Mouse (Mus musculus): ENCODE measurements around the gene Gm43191. TPM values are rescaled to one million over a fixed set of nuclear protein-coding genes. Genes with fewer than 3 reads are reported as not detected.
"Not testable (repeated sequence)": the region's sequence is repeated elsewhere in the genome, so short reads cannot be mapped to it uniquely, and the experiment has no call there.

Gm43191 gene
- polyA plus RNA-seq, 1 experiment from 2014 or later = not detected

DNA sequence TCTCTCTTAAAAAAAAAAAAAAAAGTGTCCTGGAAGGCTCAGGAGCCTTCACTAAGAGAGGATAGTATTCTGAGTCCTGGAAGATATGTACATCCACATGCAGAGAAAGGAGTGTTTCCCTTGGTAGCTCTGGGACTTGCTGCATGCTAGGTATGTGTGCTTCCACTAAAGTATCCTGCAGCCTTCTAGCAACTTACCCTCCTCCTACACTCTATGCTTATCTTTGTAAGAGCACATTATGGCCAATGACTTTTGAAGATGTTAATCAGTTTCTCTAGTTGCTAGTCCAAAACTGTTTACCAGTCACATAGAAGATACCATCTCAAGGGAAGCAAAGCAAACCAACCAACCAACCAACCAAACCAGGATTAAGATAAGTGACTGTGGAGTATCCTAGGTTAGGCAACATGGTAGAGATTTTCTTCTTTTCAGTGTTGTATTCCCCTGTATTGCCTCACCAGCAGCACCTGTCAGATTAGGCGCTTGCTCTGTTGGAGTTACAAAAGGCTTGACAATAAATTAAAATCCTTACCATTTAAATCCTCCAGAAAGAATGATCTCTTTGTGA, 24.7 kb upstream of the Gm43191 start:
- ATAC-seq (ENCODE audit: extremely low read depth, insufficient number of reproducible peaks, low FRiP score, low TSS enrichment) = no peak
- peaks cover 9% of the 10 kb centered on the region for H3K4me1 ChIP-seq
- 97% methylated on average over 1 of the region's 1 CpGs for WGBS

DNA sequence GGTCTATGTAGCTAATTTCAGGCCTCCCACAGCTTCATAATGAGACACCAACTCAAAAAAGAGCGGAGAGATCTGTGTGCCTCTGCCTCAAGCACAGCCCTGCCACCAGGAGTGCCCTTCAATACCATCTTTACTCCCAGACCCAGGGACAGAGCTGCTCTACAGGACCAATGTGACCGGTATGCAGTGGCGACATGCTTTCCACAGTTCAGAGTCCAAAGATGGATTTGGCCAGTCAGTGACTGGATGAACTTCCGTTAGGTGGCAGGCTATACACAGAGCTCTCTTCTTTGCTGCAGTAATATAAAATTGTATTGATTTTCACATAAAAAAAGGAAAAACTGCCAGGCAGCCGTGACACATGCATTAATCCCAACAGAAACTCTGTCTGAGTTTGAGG, 22.8 kb upstream of the Gm43191 start:
- ATAC-seq (ENCODE audit: extremely low read depth, insufficient number of reproducible peaks, low FRiP score, low TSS enrichment) = no peak
- Histone ChIP-seq H3K27ac (replicated peaks) (no peak overlapping the region), H3K36me3 (peaks cover 18% of the 10 kb centered on the region), H3K4me1 (peaks cover 7% of the 10 kb centered on the region), H3K4me3 (no peak overlapping the region), H3K27me3 (replicated peaks) (no peaks in the 10 kb centered on the region), H3K9me3 (no peaks in the 10 kb centered on the region), H3K9ac (no peak overlapping the region), H3K4me2 (no peak overlapping the region)
- WGBS = 88% methylated on average over 5 of the region's 5 CpGs

More for the DNA sequence above, 24.7 kb upstream of the Gm43191 start:
- H3K9me3 ChIP-seq = no peaks in the 10 kb centered on the region
- no peak overlapping the region for H3K27ac ChIP-seq (replicated peaks)
- peaks cover 18% of the 10 kb centered on the region for H3K36me3 ChIP-seq
- H3K27me3 ChIP-seq (replicated peaks) = no peaks in the 10 kb centered on the region
- H3K4me2 ChIP-seq = no peak overlapping the region
- H3K4me3 ChIP-seq = no peak overlapping the region
- no peak overlapping the region for H3K9ac ChIP-seq

DNA sequence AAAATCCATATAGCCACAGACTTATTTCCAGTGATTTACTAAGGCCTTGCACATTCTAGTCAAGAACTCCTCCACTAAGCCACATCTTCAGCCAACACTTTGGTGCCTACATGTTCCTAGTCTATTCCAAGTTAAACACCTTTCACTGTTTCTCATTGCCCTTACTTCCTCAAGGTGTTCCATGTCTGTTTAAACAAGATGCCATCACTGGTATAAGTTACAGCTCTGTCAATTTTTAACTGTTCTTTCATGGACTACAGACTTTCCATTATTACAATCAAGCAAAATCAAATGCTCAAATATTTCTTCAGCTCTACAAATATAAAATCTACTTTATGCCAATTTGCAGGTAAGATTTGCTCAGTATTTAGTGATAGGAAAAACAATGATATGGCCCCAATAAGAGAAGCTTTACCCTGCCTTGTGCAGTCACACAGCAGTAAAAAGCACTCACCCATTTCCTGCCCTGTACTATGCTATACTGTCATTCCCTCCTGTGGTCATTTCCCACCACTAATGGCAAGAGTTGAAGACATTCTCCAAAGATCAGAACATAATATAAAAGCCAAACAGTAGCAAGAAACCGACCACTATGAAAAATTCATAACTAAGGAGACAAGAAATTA, 21.7 kb upstream of the Gm43191 start:
- Histone ChIP-seq H3K4me3 (no peak overlapping the region), H3K9me3 (no peaks in the 10 kb centered on the region), H3K4me1 (peaks cover 10% of the 10 kb centered on the region), H3K27me3 (replicated peaks) (no peaks in the 10 kb centered on the region), H3K9ac (no peak overlapping the region), H3K36me3 (peaks cover 18% of the 10 kb centered on the region), H3K27ac (replicated peaks) (no peak overlapping the region), H3K4me2 (no peak overlapping the region)
- ATAC-seq (ENCODE audit: extremely low read depth, insufficient number of reproducible peaks, low FRiP score, low TSS enrichment) = no peak
- WGBS = 81% methylated on average over 1 of the region's 1 CpGs

DNA sequence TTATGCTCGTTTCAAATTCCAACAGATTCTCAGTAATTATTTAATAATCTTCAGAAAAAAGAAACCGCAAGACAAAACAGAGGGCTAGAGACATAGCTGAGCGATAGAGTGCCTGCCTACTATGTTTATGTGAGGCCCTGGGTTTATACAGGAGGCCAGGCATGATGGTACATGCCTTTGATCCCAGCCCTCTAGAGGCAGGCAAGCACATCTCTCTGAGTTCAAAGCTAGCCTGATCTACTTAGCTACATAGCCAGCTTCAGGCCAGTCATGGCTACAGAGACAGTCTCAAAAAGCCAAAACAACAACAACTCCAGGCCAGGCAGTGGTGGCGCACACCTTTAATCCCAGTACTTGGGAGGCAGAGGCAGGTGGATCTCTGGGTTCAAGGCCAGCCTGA, 20.5 kb upstream of the Gm43191 start:
- WGBS = 94% methylated on average over 4 of the region's 4 CpGs
- peaks cover 12% of the 10 kb centered on the region for H3K36me3 ChIP-seq
- ATAC-seq (ENCODE audit: extremely low read depth, insufficient number of reproducible peaks, low FRiP score, low TSS enrichment) = no peak
- no peaks in the 10 kb centered on the region for H3K27me3 ChIP-seq (replicated peaks)
- H3K4me1 ChIP-seq = peaks cover 10% of the 10 kb centered on the region
- H3K4me2 ChIP-seq = no peak overlapping the region
- H3K9ac ChIP-seq = no peak overlapping the region
- no peaks in the 10 kb centered on the region for H3K9me3 ChIP-seq
- H3K4me3 ChIP-seq = no peak overlapping the region
- H3K27ac ChIP-seq (replicated peaks) = no peak overlapping the region

DNA sequence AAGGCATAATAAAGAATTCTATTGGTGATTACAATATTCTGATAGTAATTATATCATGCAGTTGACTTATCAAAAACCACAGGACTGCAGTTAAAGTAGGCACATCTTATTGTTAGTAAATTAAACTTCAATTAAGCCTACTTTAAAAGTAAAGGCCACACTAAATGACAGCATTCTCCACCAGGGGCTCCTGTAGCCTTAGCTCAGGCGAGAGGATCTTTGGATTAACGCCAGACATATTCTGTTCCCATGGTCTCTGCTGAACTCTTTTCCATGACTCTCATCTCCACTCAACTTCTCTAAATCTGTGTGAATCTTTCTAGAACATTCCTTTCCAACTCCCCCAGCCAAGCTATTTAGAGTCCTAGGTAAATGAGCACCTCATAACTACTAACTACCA, 17.7 kb upstream of the Gm43191 start:
- no peak for ATAC-seq (ENCODE audit: extremely low read depth, insufficient number of reproducible peaks, low FRiP score, low TSS enrichment)
- WGBS = 40% methylated on average over 2 of the region's 2 CpGs
- H3K9ac ChIP-seq = no peak overlapping the region
- no peak overlapping the region for H3K4me3 ChIP-seq
- peaks cover 5% of the 10 kb centered on the region for H3K36me3 ChIP-seq
- peak overlapping the region; percentile 45; the same call in 1 of the 2 replicates for H3K27ac ChIP-seq (replicated peaks)
- H3K4me2 ChIP-seq = no peak overlapping the region
- H3K4me1 ChIP-seq = peaks cover 10% of the 10 kb centered on the region
- H3K9me3 ChIP-seq = no peaks in the 10 kb centered on the region
- no peaks in the 10 kb centered on the region for H3K27me3 ChIP-seq (replicated peaks)

DNA sequence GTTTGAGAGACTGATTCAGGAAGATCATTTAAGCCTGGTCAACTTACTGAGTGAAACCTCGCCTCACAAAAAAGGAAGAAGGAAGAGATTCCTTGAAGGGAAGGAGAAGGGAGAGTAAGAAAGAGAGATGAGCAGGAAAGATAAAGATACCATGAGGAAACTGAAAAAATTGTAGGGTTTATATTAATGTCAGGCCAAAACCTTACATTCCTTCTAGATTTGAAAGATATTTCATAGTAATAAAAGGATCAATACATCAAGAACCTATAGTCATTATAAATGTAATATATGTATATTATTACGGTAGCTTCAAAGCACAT, 14.6 kb upstream of the Gm43191 start:
- Histone ChIP-seq H3K36me3 (peaks cover 17% of the 10 kb centered on the region), H3K27me3 (replicated peaks) (no peaks in the 10 kb centered on the region), H3K4me1 (peaks cover 10% of the 10 kb centered on the region), H3K4me2 (no peak overlapping the region), H3K27ac (replicated peaks) (no peak overlapping the region), H3K4me3 (no peak overlapping the region), H3K9me3 (no peaks in the 10 kb centered on the region), H3K9ac (no peak overlapping the region)
- no peak for ATAC-seq (ENCODE audit: extremely low read depth, insufficient number of reproducible peaks, low FRiP score, low TSS enrichment)
- 81% methylated on average over 2 of the region's 2 CpGs for WGBS

DNA sequence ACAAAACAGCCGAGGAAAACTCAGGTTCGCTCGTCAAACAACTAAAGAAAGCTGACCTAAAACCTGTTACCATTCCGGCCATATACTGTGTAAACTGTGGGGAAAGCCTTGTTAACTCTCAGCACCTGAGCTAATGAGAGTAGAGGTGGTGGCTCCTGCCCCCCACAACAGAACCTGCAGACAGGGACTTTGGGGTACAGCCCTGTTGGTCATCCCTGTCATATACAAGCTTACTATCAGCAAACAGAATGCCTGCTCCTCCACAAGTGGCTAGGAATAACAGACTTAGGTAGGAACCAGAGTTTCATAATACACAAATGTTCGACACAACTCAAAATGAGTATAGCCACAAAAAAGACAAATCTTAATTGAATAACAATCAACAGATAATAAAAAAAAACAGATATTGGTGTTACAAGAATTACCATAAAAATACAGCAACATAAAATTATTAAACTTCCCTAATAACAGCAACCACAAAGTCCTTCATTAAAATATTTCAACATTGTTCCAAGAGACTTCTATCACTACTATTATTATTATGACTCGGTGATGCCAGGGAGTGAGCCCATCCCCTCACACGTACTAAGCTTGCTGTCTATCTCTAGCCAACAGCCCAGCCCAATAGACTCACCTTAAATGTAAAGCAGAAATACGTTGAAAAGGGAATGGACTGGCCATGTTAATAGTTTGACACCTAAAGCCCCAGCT, 14.1 kb upstream of the Gm43191 start:
- H3K4me2 ChIP-seq = no peak overlapping the region; the same call in 1 of the 2 replicates
- peaks cover 10% of the 10 kb centered on the region for H3K4me1 ChIP-seq
- ATAC-seq (ENCODE audit: extremely low read depth, insufficient number of reproducible peaks, low FRiP score, low TSS enrichment) = no peak
- H3K9ac ChIP-seq = no peak overlapping the region
- no peak overlapping the region for H3K4me3 ChIP-seq
- no peaks in the 10 kb centered on the region for H3K27me3 ChIP-seq (replicated peaks)
- H3K27ac ChIP-seq (replicated peaks) = no peak overlapping the region
- 78% methylated on average over 8 of the region's 8 CpGs for WGBS
- H3K36me3 ChIP-seq = peaks cover 21% of the 10 kb centered on the region
- no peaks in the 10 kb centered on the region for H3K9me3 ChIP-seq

DNA sequence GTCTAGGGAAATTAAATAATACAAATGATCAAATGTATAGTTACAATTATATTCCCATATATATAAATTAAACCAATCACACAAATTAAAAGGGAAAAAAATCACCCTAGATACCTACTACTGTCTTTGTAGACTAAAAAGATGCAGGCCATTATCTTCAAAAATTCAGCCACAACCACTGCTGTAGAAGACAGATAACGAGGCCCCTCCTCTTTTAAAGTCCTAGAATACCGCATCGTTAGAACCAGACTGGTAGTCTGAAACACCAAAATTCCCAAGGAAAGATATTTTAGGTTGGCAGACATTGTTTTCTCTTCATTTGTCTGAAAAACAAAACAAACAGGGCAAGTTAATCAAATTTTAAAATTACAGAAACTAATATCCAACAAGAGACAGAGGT, 13.3 kb upstream of the Gm43191 start:
- no peak overlapping the region for H3K4me3 ChIP-seq
- no peak for ATAC-seq (ENCODE audit: extremely low read depth, insufficient number of reproducible peaks, low FRiP score, low TSS enrichment)
- 67% methylated on average over 3 of the region's 3 CpGs for WGBS
- H3K27ac ChIP-seq (replicated peaks) = no peak overlapping the region
- no peaks in the 10 kb centered on the region for H3K27me3 ChIP-seq (replicated peaks)
- H3K4me1 ChIP-seq = peaks cover 7% of the 10 kb centered on the region
- peaks cover 21% of the 10 kb centered on the region for H3K36me3 ChIP-seq
- H3K4me2 ChIP-seq = peak overlapping the region; percentile 21; the same call in 1 of the 2 replicates
- H3K9me3 ChIP-seq = no peaks in the 10 kb centered on the region
- no peak overlapping the region for H3K9ac ChIP-seq

DNA sequence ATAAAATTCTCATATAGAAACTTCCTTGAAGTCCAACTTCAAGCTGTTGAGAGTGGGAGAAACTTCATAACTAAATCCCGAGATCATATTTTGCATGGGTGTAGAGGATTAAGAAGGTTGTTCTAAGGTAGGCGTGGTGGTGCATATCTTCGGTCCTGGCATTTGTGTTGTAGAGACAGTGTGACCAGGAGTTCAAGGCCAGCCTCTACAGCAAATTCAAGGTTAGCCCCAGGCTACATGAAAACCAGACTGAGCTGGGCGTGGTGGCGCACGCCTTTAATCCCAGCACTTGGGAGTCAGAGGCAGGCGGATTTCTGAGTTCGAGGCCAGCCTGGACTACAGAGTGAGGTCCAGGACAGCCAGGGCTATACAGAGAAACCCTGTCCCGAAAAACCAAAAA, 16.8 kb downstream of the Gm43191 start:
- H3K27me3 ChIP-seq (replicated peaks); ATAC-seq (ENCODE audit: extremely low read depth, insufficient number of reproducible peaks, low FRiP score, low TSS enrichment); H3K9ac ChIP-seq; H3K4me3 ChIP-seq; H3K4me2 ChIP-seq; H3K9me3 ChIP-seq; H3K27ac ChIP-seq (replicated peaks): not testable (repeated sequence)
- WGBS = 90% methylated on average over 9 of the region's 9 CpGs
- Histone ChIP-seq H3K4me1 (peaks cover 32% of the 10 kb centered on the region), H3K36me3 (peaks cover 17% of the 10 kb centered on the region)

DNA sequence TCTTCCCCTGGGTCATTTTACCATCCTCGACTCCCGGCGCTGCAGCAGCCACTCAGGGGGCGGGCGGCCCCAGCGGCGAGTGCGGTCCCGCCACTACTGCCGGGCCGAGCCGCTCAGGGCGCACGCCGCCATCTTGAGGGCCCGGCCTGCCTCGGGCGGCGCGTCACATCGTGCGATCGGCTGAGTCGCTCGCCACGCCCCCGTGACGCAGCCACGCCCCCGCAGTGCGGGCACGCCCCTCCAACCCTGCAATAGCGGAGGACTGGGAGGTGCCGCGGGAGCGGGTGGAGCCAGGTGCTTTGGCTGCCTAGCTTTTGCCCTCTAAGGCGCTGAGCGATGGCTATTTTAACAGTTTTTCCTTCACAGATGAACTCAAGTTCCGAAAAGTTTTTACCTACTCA, 18.6 kb downstream of the Gm43191 start, which contains the start of gene Mfsd14a:
Gene Mfsd14a (minus strand): TSS at position 215 of the 401 bp plus-strand sequence.
- peak; percentile 100 for ATAC-seq (ENCODE audit: extremely low read depth, insufficient number of reproducible peaks, low FRiP score, low TSS enrichment)

DNA sequence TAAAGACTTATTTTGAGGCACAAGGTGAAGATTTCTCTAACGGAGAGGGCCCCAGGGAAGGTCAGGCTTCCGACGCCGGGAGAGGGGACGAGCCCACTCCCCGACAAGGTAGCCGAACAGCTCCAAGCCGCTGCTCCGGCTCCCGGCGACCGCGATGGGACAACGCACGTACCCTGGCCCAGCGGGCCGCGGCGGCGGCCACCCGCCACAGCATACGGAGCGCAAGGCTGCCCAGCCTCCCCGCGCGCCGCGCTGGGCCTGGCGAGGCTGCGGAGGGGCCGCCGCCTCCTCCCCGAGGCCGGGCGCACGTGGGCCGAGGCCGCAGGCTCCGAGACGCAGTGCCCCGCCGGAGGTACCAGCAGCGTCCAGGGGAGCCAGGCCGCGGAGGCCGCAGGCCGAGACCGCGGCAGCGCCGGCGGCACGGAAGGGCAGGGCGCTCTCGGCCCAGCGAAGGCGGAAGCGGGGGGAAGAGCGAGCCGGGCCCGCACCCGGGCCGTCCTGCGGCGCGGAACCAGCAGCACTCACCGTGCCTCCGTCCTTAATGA, 19.1 kb downstream of the Gm43191 start:
- Histone ChIP-seq H3K27me3 (replicated peaks) (no peaks in the 10 kb centered on the region), H3K4me2 (peak overlapping the region; percentile 78), H3K36me3 (no peaks in the 10 kb centered on the region), H3K4me1 (peaks cover 53% of the 10 kb centered on the region), H3K9me3 (no peaks in the 10 kb centered on the region), H3K9ac (peak overlapping the region; percentile 99), H3K27ac (replicated peaks) (peak overlapping the region; percentile 96), H3K4me3 (peak overlapping the region; percentile 87)
- ATAC-seq (ENCODE audit: extremely low read depth, insufficient number of reproducible peaks, low FRiP score, low TSS enrichment) = peak; percentile 75
- WGBS = under 1% methylated on average over 63 of the region's 68 CpGs

More for the DNA sequence above, 18.6 kb downstream of the Gm43191 start, which contains the start of gene Mfsd14a:
- no peaks in the 10 kb centered on the region for H3K27me3 ChIP-seq (replicated peaks)
- H3K9me3 ChIP-seq = no peaks in the 10 kb centered on the region
- peak within 1 kb of the TSS; percentile 78 for H3K4me2 ChIP-seq
- H3K4me1 ChIP-seq = peaks cover 48% of the 10 kb centered on the region
- H3K4me3 ChIP-seq = peak within 1 kb of the TSS; percentile 87
- H3K27ac ChIP-seq (replicated peaks) = peak within 1 kb of the TSS; percentile 96
- H3K36me3 ChIP-seq = peaks cover 4% of the 10 kb centered on the region; the same call in 1 of the 2 replicates
- under 1% methylated on average over 38 of the region's 39 CpGs for WGBS
- H3K9ac ChIP-seq = peak within 1 kb of the TSS; percentile 99

Data from heart, embryonic 13.5 days (tissue).